Comparison of ENCODE assay signal across 11 mouse cellular contexts in genomic region chr15:90935579-90935978, GRCm38 (mm10).
A peak's percentile ranks its signal among the peaks of the same experiment; 100 is the strongest.
DNase-seq lines count a peak whose midpoint lies in the region; ATAC-seq and TF ChIP-seq lines count a peak whose summit lies in the region.
"Had no signal": no experiment of that assay in that cellular context is flagged by ENCODE, and none has a peak within 500 bp of the region (broad histone marks: within the 10 kb centered on the region; RNA-seq: fewer than 3 reads in every experiment).

No protein-coding gene starts in this region.

- H3K36me3 ChIP-seq in hindbrain, postnatal 0 days (ENCODE audit: insufficient read depth, low read length), result peaks cover 33% of the 10 kb centered on the region
- H3K36me3 ChIP-seq in hindbrain, embryonic 16.5 days (ENCODE audit: control insufficient read depth, insufficient read depth, low read length), result peaks cover 19% of the 10 kb centered on the region
- H3K36me3 ChIP-seq in lung, postnatal 0 days (ENCODE audit: insufficient read depth, low read length), result 0 out of 2 replicates have a peak, but pooled peaks cover 3% of the 10 kb centered on the region

- no peak overlapping the region for H3K9ac ChIP-seq in hindbrain, postnatal 0 days (replicated peaks; ENCODE audit: low read length)
- H3K9ac ChIP-seq in hindbrain, embryonic 16.5 days (ENCODE audit: low read depth, low read length), result no peak overlapping the region
- H3K9ac ChIP-seq in lung, postnatal 0 days (replicated peaks; ENCODE audit: low read depth), result no peak overlapping the region
- H3K9ac ChIP-seq: neural tube, embryonic 13.5 days had no signal

- no peak overlapping the region for H3K27ac ChIP-seq in hindbrain, postnatal 0 days
- H3K27ac ChIP-seq in hindbrain, embryonic 16.5 days (ENCODE audit: low read depth, low read length), result no peak overlapping the region
- H3K27ac ChIP-seq in bone marrow macrophage, adult 2 months (ENCODE audit: insufficient read depth, low read depth, low read length), result peak overlapping the region; percentile 11; the same call in 1 of the 2 replicates
- no peak overlapping the region for H3K27ac ChIP-seq in lung, postnatal 0 days (ENCODE audit: low read length)
- H3K27ac ChIP-seq: hindbrain, embryonic 10.5 days; neural tube, embryonic 13.5 days had no signal

- H3K4me3 ChIP-seq in hindbrain, postnatal 0 days (ENCODE audit: low read length), result no peak overlapping the region
- no peak overlapping the region for H3K4me3 ChIP-seq in hindbrain, embryonic 16.5 days (ENCODE audit: low read length)
- no peak overlapping the region for H3K4me3 ChIP-seq in bone marrow macrophage, adult 2 months (ENCODE audit: insufficient read depth, low read length)
- H3K4me3 ChIP-seq in lung, postnatal 0 days (ENCODE audit: low read depth, low read length), result no peak overlapping the region
- H3K4me3 ChIP-seq: hindbrain, embryonic 10.5 days; neural tube, embryonic 13.5 days had no signal

- TF ChIP-seq POLR2A in bone marrow macrophage, adult 2 months (IDR thresholded peaks at IDR 0.05; ENCODE audit: borderline replicate concordance, low read depth, low read length), result no peak

- no peaks in the 10 kb centered on the region for H3K27me3 ChIP-seq in hindbrain, postnatal 0 days (ENCODE audit: insufficient read depth, low read length)
- H3K27me3 ChIP-seq in hindbrain, embryonic 16.5 days (replicated peaks; ENCODE audit: control insufficient read depth, insufficient read depth, low read length), result no peaks in the 10 kb centered on the region
- H3K27me3 ChIP-seq in lung, postnatal 0 days (replicated peaks; ENCODE audit: insufficient read depth, low read length), result no peaks in the 10 kb centered on the region
- H3K27me3 ChIP-seq: neural tube, embryonic 13.5 days had no signal

- TF ChIP-seq CTCF in hindbrain, postnatal 0 days (IDR thresholded peaks at IDR 0.05; ENCODE audit: low read depth), result no peak
- TF ChIP-seq CTCF in bone marrow macrophage, adult 2 months (IDR thresholded peaks at IDR 0.05; ENCODE audit: low read depth, low read length), result no peak
- no peak for TF ChIP-seq CTCF in lung, postnatal 0 days (IDR thresholded peaks at IDR 0.05)

- H3K4me2 ChIP-seq in hindbrain, postnatal 0 days (ENCODE audit: low read depth, low read length), result no peak overlapping the region
- H3K4me2 ChIP-seq in hindbrain, embryonic 16.5 days (ENCODE audit: low read length), result no peak overlapping the region
- no peak overlapping the region for H3K4me2 ChIP-seq in lung, postnatal 0 days (replicated peaks; ENCODE audit: low read depth, low read length)
- H3K4me2 ChIP-seq: midbrain, embryonic 11.5 days; neural tube, embryonic 13.5 days had no signal

- H3K4me1 ChIP-seq in hindbrain, postnatal 0 days (ENCODE audit: insufficient read depth, low read length), result no peaks in the 10 kb centered on the region
- no peaks in the 10 kb centered on the region for H3K4me1 ChIP-seq in hindbrain, embryonic 16.5 days (ENCODE audit: control insufficient read depth, insufficient read depth, low read depth, low read length)
- H3K4me1 ChIP-seq in bone marrow macrophage, adult 2 months (ENCODE audit: control insufficient read depth, insufficient read depth, low read length), result peaks cover 4% of the 10 kb centered on the region
- H3K4me1 ChIP-seq in lung, postnatal 0 days (ENCODE audit: insufficient read depth, low read depth, low read length), result no peaks in the 10 kb centered on the region
- H3K4me1 ChIP-seq: hindbrain, embryonic 10.5 days; neural tube, embryonic 13.5 days had no signal

- peak; percentile 32 for DNase-seq in hindbrain, postnatal 0 days (ENCODE audit: low spot score)
- peak; percentile 17 for DNase-seq in gastrocnemius, postnatal 25 days
- DNase-seq in lung, postnatal 0 days (ENCODE audit: low spot score), result peak; percentile 59
- DNase-seq in spleen, adult 12 weeks (ENCODE audit: low spot score), result no peak
- DNase-seq in left cerebral cortex, adult 18-20 months (ENCODE audit: low spot score in 2 of 2), result no peak
- DNase-seq: thymus, postnatal 4 days had no signal

- ATAC-seq in hindbrain, postnatal 0 days, result no peak
- no peak for ATAC-seq in hindbrain, embryonic 16.5 days
- peak; percentile 19; the same call in 1 of the 2 replicates for ATAC-seq in lung, postnatal 0 days

- 58% methylated on average over 6 of the region's 6 CpGs for WGBS in hindbrain, postnatal 0 days
- 67% methylated on average over 6 of the region's 6 CpGs for WGBS in hindbrain, embryonic 16.5 days
- 33% methylated on average over 6 of the region's 6 CpGs for WGBS in lung, postnatal 0 days

- TF ChIP-seq EP300 in lung, postnatal 0 days (IDR thresholded peaks at IDR 0.05), result no peak

- no peaks in the 10 kb centered on the region for H3K9me3 ChIP-seq in hindbrain, postnatal 0 days (ENCODE audit: low read length)
- H3K9me3 ChIP-seq in hindbrain, embryonic 16.5 days (ENCODE audit: control insufficient read depth, low read length), result no peaks in the 10 kb centered on the region
- no peaks in the 10 kb centered on the region for H3K9me3 ChIP-seq in lung, postnatal 0 days (ENCODE audit: low read length)
- H3K9me3 ChIP-seq: hindbrain, embryonic 10.5 days; neural tube, embryonic 13.5 days had no signal

Comparison
In these comparisons a context has a peak if more than half of its experiments do, and no peak if none do; other contexts are left out.
1. DNase-seq: peak in hindbrain, postnatal 0 days (single experiment), gastrocnemius, postnatal 25 days (single experiment) and lung, postnatal 0 days (single experiment); none in spleen, adult 12 weeks (single experiment) and left cerebral cortex, adult 18-20 months (0 of 2).